Mouse (Mus musculus) liver, adult 2 months (tissue): ENCODE measurements at regions not wholly inside any gene's neighbourhood (a gene's known extent, or its start where the extent isn't known, plus 50 kb on each side); places are given as distances from the start of the nearest gene placed in this dataset.

Experiments used
- CTCF ChIP-seq: fragments of 200-500 bp; IDR thresholded peaks from 2 replicates; pipeline ENCODE4 v1.5.1; 2011; ENCODE audit warnings: low read depth, low read length, control low read depth
- POLR2A ChIP-seq: fragments of 200-500 bp; IDR thresholded peaks from 2 replicates; pipeline ENCODE4 v1.6.1; 2011; ENCODE audit warnings: low read length, control low read depth; ENCODE audit not compliant: insufficient read depth; ENCODE audit errors: extremely low read depth

DNA sequence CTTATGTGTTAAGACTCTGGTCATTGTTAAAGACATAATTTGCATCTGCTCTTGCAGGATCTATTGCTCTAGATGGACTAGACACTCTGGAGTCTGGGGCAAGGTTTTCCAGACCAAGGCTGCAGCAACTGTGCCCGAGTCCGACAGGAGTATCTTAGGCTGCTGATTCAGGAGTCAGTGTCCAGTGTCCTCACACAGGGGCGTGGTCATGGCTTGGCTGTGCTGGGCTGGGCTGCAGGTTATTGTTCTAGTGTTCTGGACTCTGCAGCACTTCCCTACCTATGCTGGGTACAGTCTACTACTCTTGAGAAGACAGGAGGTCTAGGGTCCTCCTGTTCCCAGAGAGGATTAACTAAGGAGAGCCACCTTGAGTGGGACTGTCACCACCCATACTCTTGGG is 161.5 kb upstream of the Prox1 start:
- TF ChIP-seq CTCF: no peak
- TF ChIP-seq POLR2A: no peak
